Mouse (Mus musculus) CH12.LX (cell line): ENCODE results near the gene Stau1. TPM values are rescaled to one million over a fixed set of nuclear protein-coding genes. Genes with fewer than 3 reads are reported as not detected.

ENCODE experiments used
- DNase-seq: peaks from one replicate; pipeline ENCODE4 v3.0.0-alpha.2; 2013; ENCODE audit errors: extremely low read depth
- H3K27ac ChIP-seq: 2 replicates; pipeline ENCODE4 v1.5.1; 2012; ENCODE audit warnings: low read depth, mild to moderate bottlenecking, control low read depth, moderate library complexity; ENCODE audit not compliant: insufficient read depth
- H3K27me3 ChIP-seq: replicated peaks from 2 replicates; pipeline ENCODE3; 2012; ENCODE audit warnings: inconsistent platforms
- H3K36me3 ChIP-seq, 2 experiments: replicated peaks in 1 of 2; 2 replicates each; pipeline versions ENCODE3 to v1.6.1; 2012; ENCODE audit warnings: inconsistent platforms in 1 of 2, low read length in 1 of 2, mild to moderate bottlenecking in 1 of 2, mixed read lengths in 1 of 2, moderate library complexity in 1 of 2; ENCODE audit not compliant: control insufficient read depth in 1 of 2, insufficient read depth in 1 of 2
- H3K4me1 ChIP-seq, 2 experiments: 2 replicates each; pipeline ENCODE4 v1.6.1; 2012; ENCODE audit warnings: inconsistent platforms in 1 of 2, moderate library complexity in 1 of 2; ENCODE audit not compliant: insufficient read depth in 2 of 2, control insufficient read depth in 1 of 2
- H3K4me2 ChIP-seq: 2 replicates; pipeline ENCODE4 v1.6.1; 2012; ENCODE audit warnings: low read depth, mild to moderate bottlenecking, control low read depth; ENCODE audit not compliant: poor library complexity, insufficient read depth, severe bottlenecking
- H3K4me3 ChIP-seq, 3 experiments: fragments of 150-350 bp in 1 of 3; sonication (generic) in 1 of 3; replicated peaks in 1 of 3; 2 replicates each; pipeline versions ENCODE3 to v1.5.1; 2011 to 2012; ENCODE audit warnings: low read depth in 2 of 3, low read length in 2 of 3, mild to moderate bottlenecking in 2 of 3, moderate library complexity in 2 of 3, control low read depth in 1 of 3, improper control_type of control experiment in 1 of 3, inconsistent platforms in 1 of 3, mixed read lengths in 1 of 3; ENCODE audit not compliant: poor library complexity in 1 of 3
- H3K79me2 ChIP-seq: replicated peaks from 2 replicates; pipeline ENCODE4 v1.6.1; 2012; ENCODE audit warnings: mild to moderate bottlenecking, moderate library complexity; ENCODE audit not compliant: control insufficient read depth, poor library complexity, insufficient read depth, severe bottlenecking; ENCODE audit errors: extremely low read depth
- H3K9ac ChIP-seq: 2 replicates; pipeline ENCODE4 v1.6.1; 2012; ENCODE audit warnings: low read depth, mild to moderate bottlenecking, control low read depth, moderate library complexity; ENCODE audit not compliant: insufficient read depth
- H3K9me3 ChIP-seq: replicated peaks from 2 replicates; pipeline ENCODE3; 2012; ENCODE audit warnings: low read length, inconsistent platforms, mixed read lengths
- CHD1 ChIP-seq: IDR thresholded peaks from 2 replicates; pipeline ENCODE4 v1.6.1; 2012; ENCODE audit warnings: low read depth, low read length, improper control_type of control experiment, inconsistent platforms
- CTCF ChIP-seq, 2 experiments: IDR thresholded peaks in 1 of 2; conservative IDR thresholded peaks in 1 of 2; 2 replicates each; pipeline ENCODE4 v1.5.1; 2011 to 2012; ENCODE audit warnings: low read depth in 2 of 2, low read length in 2 of 2, improper control_type of control experiment in 1 of 2, inconsistent platforms in 1 of 2, mild to moderate bottlenecking in 1 of 2, moderate library complexity in 1 of 2
- EP300 ChIP-seq: IDR thresholded peaks from 2 replicates; pipeline ENCODE4 v1.6.1; 2011; ENCODE audit warnings: low read length, improper control_type of control experiment
- IRF4 ChIP-seq: IDR thresholded peaks from 2 replicates; pipeline ENCODE4 v1.6.1; 2014; ENCODE audit warnings: low read depth, mild to moderate bottlenecking, inconsistent platforms, low read length, improper control_type of control experiment
- JUND ChIP-seq: conservative IDR thresholded peaks from 2 replicates; pipeline ENCODE4 v1.6.1; 2011; ENCODE audit warnings: low read depth, low read length, improper control_type of control experiment
- KAT2A ChIP-seq: IDR thresholded peaks from 2 replicates; pipeline ENCODE4 v1.6.1; 2012; ENCODE audit warnings: low read length, improper control_type of control experiment, inconsistent platforms; ENCODE audit not compliant: insufficient replicate concordance
- MAX ChIP-seq: IDR thresholded peaks from 2 replicates; pipeline ENCODE4 v1.6.1; 2011; ENCODE audit warnings: low read length, improper control_type of control experiment
- MAZ ChIP-seq: IDR thresholded peaks from 2 replicates; pipeline ENCODE4 v1.6.1; 2012; ENCODE audit warnings: low read depth, mild to moderate bottlenecking, inconsistent platforms, low read length, improper control_type of control experiment, moderate library complexity
- MEF2A ChIP-seq: IDR thresholded peaks from 2 replicates; pipeline ENCODE4 v1.6.1; 2014; ENCODE audit warnings: low read depth, mild to moderate bottlenecking, inconsistent platforms, low read length, improper control_type of control experiment, borderline replicate concordance
- MYC ChIP-seq: IDR thresholded peaks from 2 replicates; pipeline ENCODE4 v1.6.1; 2011; ENCODE audit warnings: low read depth, mild to moderate bottlenecking, improper control_type of control experiment, low read length
- NRF1 ChIP-seq: IDR thresholded peaks from 2 replicates; pipeline ENCODE4 v1.6.1; 2014; ENCODE audit warnings: low read depth, mild to moderate bottlenecking, inconsistent platforms, low read length, improper control_type of control experiment, moderate library complexity
- RAD21 ChIP-seq: IDR thresholded peaks from 2 replicates; pipeline ENCODE4 v1.6.1; 2011; ENCODE audit warnings: low read depth, mild to moderate bottlenecking, low read length, improper control_type of control experiment, moderate library complexity
- UBTF ChIP-seq: IDR thresholded peaks from 2 replicates; pipeline ENCODE4 v1.6.1; 2012; ENCODE audit warnings: low read depth, mild to moderate bottlenecking, inconsistent platforms, low read length, improper control_type of control experiment, moderate library complexity
- ZC3H11A ChIP-seq: IDR thresholded peaks from 2 replicates; pipeline ENCODE4 v1.6.1; 2012; ENCODE audit warnings: low read depth, mild to moderate bottlenecking, inconsistent platforms, low read length, improper control_type of control experiment
- ZKSCAN1 ChIP-seq: IDR thresholded peaks from 2 replicates; pipeline ENCODE4 v1.6.1; 2012; ENCODE audit warnings: low read depth, inconsistent platforms, low read length, improper control_type of control experiment, borderline replicate concordance
- dilution Hi-C: fragments of 300-500 bp; cut with MboI; formaldehyde crosslinking; loops from 2 replicates; pipeline ENCODE4 v1.14.3; 2020; ENCODE audit warnings: low sequenced_read_pairs; ENCODE audit not compliant: extremely low pct_unique_long_range_greater_than_20kb, extremely low pct_ligation_motif_present
- in situ Hi-C: fragments of 300-500 bp; cut with MboI; formaldehyde crosslinking; loops from 3 replicates; pipeline ENCODE4 v1.14.3; 2019; ENCODE audit warnings: low sequenced_read_pairs, low pct_ligation_motif_present, low pct_unique_long_range_greater_than_20kb, mixed read lengths
- polyA plus RNA-seq: library from polyadenylated mRNA; unstranded; fragments of >175 nt; gene quantifications from 2 replicates; pipeline ENCODE4 v1.2.1, GENCODE M21; 2012; ENCODE audit warnings: low read depth; ENCODE audit not compliant: insufficient read length
- total RNA-seq, 2 experiments: library from RNA; depleted of rRNA; stranded (reverse); fragments of 300-350 nt in 1 of 2; fragments of >200 nt in 1 of 2; gene quantifications; 2 replicates each; pipeline ENCODE4 v1.2.3; 2012 to 2014

Stau1 gene
- total and polyA plus RNA-seq, 3 experiments: 8.0 to 36.2 (median 10.3) TPM

DNA sequence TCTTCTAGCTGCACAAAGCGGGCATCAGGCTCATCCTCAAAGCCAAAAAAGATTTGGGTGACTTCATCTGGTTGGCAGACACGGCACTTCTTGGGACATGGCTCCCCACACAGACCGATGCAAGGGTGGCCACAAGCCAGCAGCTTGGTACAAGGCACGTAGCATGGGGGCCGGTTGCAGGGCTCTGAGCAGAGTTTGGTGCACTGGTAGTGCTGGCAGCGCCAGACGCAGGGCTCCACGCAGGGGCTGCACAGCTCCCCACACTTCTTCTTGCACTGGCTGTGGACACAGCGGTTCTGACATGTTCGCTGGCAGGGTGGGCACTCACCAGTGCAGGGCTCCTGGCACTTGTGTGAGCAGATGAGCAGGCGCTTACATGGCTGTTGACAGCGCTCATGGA lies 41.6 kb upstream of the Stau1 start:
- Histone ChIP-seq H3K79me2 (no peaks in the 10 kb centered on the region), H3K27me3 (no peaks in the 10 kb centered on the region), H3K4me3 (no peak overlapping the region), H3K27ac (no peak overlapping the region), H3K9ac (no peak overlapping the region), H3K4me2 (no peak overlapping the region), H3K36me3 (peaks cover 90 to 96% of the 10 kb centered on the region in 2 experiments), H3K4me1 (peaks cover 0 to 4% of the 10 kb centered on the region in 2 experiments; a peak in 1 of 4 replicates), H3K9me3 (no peaks in the 10 kb centered on the region)
- no peak for DNase-seq
- dilution Hi-C loops (no loop called here), in situ Hi-C loops (no loop called here)
- no peak for TF ChIP-seq MAZ
- no peak for TF ChIP-seq ZC3H11A
- no peak for TF ChIP-seq UBTF
- TF ChIP-seq CHD1: no peak
- no peak for TF ChIP-seq IRF4
- no peak for TF ChIP-seq RAD21
- no peak for TF ChIP-seq MEF2A
- no peak for TF ChIP-seq ZKSCAN1
- no peak for TF ChIP-seq KAT2A
- no peak for TF ChIP-seq JUND
- no peak for TF ChIP-seq MYC

DNA sequence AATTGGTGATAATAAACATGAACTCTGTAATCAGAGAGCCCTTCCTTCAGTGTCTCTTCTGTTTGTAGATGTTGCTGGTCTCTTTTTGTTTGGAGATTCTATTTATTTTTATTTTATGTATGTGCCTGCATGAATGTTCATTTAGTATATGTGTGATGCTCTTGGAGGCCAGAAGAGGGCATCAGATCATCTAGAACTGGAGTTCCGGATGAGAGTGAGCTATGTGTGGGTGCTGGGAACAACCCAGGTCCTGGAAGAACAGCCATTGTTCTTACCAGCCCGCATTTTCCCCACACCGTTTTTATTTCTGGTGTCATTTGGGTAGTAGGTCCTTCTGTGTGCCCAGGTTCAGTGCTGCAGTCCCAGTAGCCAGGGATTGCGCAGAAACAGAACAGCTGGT lies 34.4 kb upstream of the Stau1 start:
- in situ Hi-C loops: no loop called here

GRCm38 (mm10) chr2:167028553-167028952 lies 32.5 kb upstream of the Stau1 start:
- Histone ChIP-seq H3K4me1 (no peaks in the 10 kb centered on the region), H3K4me2 (no peak overlapping the region), H3K36me3 (peaks cover 78 to 90% of the 10 kb centered on the region in 2 experiments), H3K27ac (no peak overlapping the region), H3K9me3 (no peaks in the 10 kb centered on the region), H3K27me3 (no peaks in the 10 kb centered on the region), H3K79me2 (no peaks in the 10 kb centered on the region), H3K9ac (no peak overlapping the region), H3K4me3 (no peak overlapping the region)
- in situ Hi-C loops: no loop called here
- TF ChIP-seq KAT2A (no peak), NRF1 (no peak), CHD1 (no peak), MAX (no peak), EP300 (no peak)
- DNase-seq: no peak
- dilution Hi-C loops: no loop called here

More for the DNA sequence above, 34.4 kb upstream of the Stau1 start:
- Histone ChIP-seq H3K4me3 (no peak overlapping the region), H3K36me3 (peaks cover 81 to 92% of the 10 kb centered on the region in 2 experiments), H3K4me1 (no peaks in the 10 kb centered on the region), H3K9ac (no peak overlapping the region), H3K27me3 (no peaks in the 10 kb centered on the region), H3K4me2 (no peak overlapping the region), H3K9me3 (no peaks in the 10 kb centered on the region), H3K27ac (no peak overlapping the region), H3K79me2 (no peaks in the 10 kb centered on the region)
- dilution Hi-C loops: no loop called here
- TF ChIP-seq CTCF (conservative IDR thresholded peaks at IDR 0.05 in 1 of 2, IDR thresholded peaks at IDR 0.05 in 1 of 2; ENCODE audit: low read depth in 2 of 2, low read length in 2 of 2) (peak in 1 of 2 experiments; percentile 20; a peak in 2 of 4 replicates), IRF4 (no peak)
- no peak for DNase-seq
